Mouse (Mus musculus) ES-Bruce4 (cell line): Measurements from ENCODE around the gene Ctsa.

Source experiments
- CTCF ChIP-seq: IDR thresholded peaks from one replicate; pipeline ENCODE4 v1.8.1; 2011; ENCODE audit warnings: low read depth, low read length
- EP300 ChIP-seq: IDR thresholded peaks from 2 replicates; pipeline ENCODE4 v1.6.1; 2011; ENCODE audit warnings: low read depth, low read length; ENCODE audit not compliant: insufficient read depth

GRCm38 (mm10) chr2:164886617-164887016 is 53.9 kb downstream of the Ctsa start:
- TF ChIP-seq EP300 (no peak), CTCF (no peak)
